Mouse (Mus musculus) layer of hippocampus, postnatal 10 days (tissue): Measurements from ENCODE around the gene Ptprg. TPM values are rescaled to one million over a fixed set of nuclear protein-coding genes. Genes with fewer than 3 reads are reported as not detected.
"Not testable (repeated sequence)": the region's sequence is repeated elsewhere in the genome, so short reads cannot be mapped to it uniquely, and the experiment has no call there.

ENCODE experiments used
- DNase-seq, 2 experiments: peaks; one replicate each; pipeline ENCODE4 v3.0.0; 2021; ENCODE audit warnings: low spot score in 2 of 2
- total RNA-seq, 2 experiments: library from RNA; stranded (reverse); gene quantifications; 2 replicates each; pipeline ENCODE4 v1.2.3; 2021

The Ptprg gene
- total RNA-seq, 2 experiments from 2014 or later, result 159 to 164 TPM

GRCm38 (mm10) chr14:11955020-11955882 lies 401.9 kb downstream of the Ptprg start:
- DNase-seq, result no peak

DNA sequence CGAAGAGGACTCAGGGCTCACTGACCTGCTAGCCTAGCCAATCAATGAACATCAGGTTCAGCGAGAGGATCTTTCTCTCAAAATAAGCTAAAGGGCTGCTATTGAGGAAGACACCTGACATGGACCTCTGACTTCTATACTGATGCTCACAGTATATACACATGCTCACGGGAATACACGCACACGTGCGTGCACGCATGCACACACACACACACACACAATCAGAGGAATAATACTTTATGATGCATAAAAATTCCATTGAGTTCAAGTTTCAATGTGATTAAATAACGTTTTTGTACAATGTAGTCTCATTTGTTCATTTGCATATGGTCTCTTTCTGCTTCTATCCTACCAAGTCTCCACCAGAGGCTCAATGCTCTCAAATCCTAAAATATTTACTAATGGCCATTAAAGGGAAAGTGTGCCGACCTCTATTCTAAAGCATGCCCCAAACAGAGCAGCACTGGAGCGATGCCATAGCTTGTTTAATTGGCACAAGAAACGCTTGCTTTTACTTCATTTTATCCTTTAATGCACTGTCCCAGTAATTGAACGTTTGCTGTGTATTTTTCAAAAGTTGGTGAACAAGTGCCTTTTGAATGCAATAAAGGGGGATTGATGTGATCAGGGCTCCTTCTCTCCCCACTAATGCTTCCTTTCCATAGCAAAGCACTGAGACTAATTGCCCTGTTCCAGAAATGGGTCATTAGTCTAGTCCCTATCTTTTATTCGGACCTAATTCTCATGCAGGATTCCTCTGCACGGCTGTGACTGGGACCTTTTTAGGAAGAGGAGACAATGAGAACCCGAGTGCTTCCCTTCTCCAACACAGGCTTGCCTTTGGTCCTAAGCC lies 407.2 kb downstream of the Ptprg start:
- DNase-seq, result peak in 1 of 2 experiments; percentile 16

DNA sequence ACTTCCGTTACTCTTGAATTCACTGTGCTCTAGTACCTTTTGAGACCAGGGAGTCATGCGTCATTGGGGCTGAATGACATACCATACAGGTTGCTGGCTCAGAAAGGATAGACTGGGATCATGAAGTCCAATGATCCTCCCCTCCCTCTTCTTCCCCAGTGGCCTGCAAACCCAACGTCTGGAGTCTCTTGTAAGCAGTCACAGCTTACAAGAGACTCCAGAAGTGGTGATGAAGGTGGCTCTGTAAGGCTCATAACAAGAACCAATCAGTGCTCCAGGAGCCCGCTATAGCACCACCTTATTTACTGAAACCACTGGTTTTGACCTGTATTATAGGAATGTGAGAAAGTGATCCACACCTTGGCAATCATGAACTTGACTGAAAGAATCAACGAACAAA lies 408.8 kb downstream of the Ptprg start:
- no peak for DNase-seq

DNA sequence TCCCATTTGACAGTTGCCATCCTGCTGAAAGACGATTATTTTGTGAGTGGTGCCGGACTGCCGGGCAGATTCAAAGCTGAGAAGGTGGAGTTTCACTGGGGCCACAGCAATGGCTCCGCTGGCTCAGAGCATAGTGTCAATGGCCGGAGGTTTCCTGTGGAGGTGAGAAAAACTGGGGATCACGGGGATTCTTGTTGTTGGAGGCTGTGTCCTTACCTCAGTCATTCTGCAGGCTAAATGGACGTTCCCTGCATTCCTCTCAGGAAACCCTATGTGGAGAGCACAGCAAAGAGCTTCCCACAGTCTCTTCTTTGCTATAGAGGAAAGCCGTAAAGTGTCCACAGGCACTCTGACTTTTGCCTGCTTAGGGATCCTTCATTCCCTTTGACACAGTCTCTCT lies 409.2 kb downstream of the Ptprg start:
- no peak for DNase-seq

DNA sequence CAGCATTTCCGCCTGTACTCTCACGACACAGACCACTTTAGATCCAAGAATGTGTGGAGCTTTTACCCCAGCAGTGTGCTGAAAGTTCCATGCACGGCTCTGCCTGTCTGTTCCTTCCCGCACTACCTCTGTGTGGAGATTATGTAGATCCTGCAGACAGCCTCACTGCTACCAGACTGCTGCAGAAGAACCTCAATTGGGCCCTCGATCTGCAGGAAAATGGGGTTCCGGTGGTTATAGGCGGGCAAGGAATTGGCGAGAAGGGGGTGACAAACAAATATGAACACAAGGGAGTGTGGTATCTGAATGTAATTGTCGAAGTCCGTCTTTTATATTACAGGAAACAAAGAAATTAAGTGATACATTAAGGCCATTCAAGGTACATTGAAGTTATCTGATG lies 410.5 kb downstream of the Ptprg start:
- DNase-seq, result no peak

- not testable (repeated sequence) for DNase-seq
Observed at GRCm38 (mm10) chr14:11964326-11964725, 411.0 kb downstream of the Ptprg start.

- no peak for DNase-seq
Observed at GRCm38 (mm10) chr14:11965878-11966277, 412.5 kb downstream of the Ptprg start.

- DNase-seq, result no peak
Observed at GRCm38 (mm10) chr14:11981764-11982163, 428.4 kb downstream of the Ptprg start.

DNA sequence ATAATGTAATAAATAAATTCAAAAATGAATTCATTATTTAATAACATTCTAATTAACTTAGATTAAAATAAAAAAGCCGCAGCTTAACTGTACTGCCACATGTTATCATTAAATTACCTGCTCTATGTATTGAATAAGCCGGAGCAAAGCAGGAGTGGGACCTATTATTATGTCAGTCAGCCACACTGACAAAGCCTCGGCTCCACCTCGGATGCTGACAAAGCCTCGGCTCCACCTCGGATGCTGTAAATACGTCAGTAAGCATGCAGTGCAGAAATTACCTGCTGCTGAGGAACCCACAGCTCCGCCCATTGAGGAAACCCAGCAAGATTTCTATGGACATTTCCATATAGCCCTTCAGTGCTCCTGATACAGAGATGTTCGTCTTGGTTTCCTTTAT lies 429.7 kb downstream of the Ptprg start:
- no peak for DNase-seq

GRCm38 (mm10) chr14:11984086-11984485 lies 430.8 kb downstream of the Ptprg start:
- DNase-seq, result no peak

GRCm38 (mm10) chr14:11988975-11989374 lies 435.6 kb downstream of the Ptprg start:
- DNase-seq, result no peak

GRCm38 (mm10) chr14:11991151-11991550 lies 437.8 kb downstream of the Ptprg start:
- DNase-seq, result no peak

DNA sequence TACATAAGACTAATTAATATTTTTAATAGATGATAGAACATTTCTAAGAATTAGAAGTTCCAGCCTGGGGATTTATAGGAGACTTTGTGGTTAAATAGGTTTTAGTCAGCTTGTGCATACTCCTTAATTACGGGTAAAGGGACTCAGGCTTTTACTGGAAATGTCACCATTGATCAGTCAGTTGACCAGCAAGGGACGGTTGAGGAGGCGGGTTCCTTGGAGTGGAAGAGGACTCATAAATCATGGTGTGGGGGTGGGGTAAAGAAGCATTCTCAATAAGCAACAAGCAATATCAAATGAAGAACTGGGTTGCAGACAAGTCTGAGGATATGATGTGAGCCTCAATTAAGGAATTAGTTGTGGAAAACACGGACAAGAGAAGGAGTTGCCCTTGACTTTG lies 438.8 kb downstream of the Ptprg start:
- DNase-seq, result no peak

- no peak for DNase-seq
Observed at GRCm38 (mm10) chr14:11992534-11992933, 439.2 kb downstream of the Ptprg start.

GRCm38 (mm10) chr14:11997555-11997954 lies 444.2 kb downstream of the Ptprg start:
- DNase-seq, result no peak

- no peak for DNase-seq
Observed at GRCm38 (mm10) chr14:11998464-11998863, 445.1 kb downstream of the Ptprg start.

GRCm38 (mm10) chr14:12004061-12004460 lies 450.7 kb downstream of the Ptprg start:
- no peak for DNase-seq

DNA sequence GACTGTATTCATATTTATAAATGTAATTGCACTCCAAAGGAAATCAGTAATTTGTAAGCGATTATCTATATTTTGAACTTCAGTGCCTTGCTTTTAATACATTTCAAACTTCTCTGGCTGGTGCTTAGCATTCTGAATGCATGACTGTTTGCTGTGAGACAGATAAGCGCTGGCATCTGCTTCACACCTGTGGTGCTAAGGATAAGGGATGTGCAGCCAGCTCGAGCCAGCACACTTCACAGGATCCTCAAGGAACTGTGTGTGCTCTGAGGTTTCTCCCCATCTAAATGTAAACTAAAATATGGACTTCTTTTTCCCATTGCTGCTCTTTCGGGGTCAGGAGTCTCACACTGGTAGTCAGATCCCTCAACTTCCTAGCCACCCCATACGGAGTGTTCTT lies 458.4 kb downstream of the Ptprg start:
- no peak for DNase-seq

DNA sequence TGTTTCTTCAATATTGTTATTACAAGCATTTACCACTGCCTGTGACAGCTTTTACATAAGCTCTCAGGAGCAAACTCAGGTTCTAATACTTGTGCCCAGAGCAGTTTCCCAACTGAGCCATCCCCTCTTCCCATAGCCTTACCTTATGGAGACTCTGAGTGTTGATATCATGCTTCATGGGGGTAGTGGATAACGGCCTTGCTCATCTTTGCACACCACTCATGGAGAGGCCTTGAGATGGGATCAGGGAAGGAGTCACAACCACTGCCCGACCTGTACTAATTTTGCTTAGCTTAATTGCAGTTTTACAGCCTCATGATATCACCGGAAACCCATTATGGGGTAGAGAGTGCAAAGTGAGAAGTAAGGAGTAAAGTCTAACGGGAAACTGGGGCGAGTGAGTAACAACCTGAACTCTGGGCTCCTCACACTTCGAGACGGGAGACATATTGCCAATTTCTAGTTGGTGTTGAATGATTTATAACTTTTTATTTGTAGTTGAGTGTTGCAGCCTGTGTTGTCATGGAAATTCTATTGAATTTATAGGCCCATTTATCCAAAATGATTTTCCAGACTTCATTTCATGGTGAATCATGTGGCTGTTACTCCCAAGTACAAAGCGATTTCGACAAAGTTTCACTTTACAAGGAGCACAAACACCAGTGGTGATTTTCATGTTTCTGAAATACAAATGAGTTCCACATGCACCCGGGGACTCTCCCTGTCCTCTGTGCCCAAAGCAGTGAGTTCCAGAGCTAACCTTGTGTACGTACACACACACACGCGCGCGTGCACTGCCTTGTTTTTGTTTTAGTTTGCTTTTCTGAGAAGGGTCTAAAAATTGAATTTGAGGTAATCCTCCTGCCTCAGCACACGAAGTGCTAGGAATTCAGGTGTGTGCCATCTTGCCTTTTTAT lies 472.7 kb downstream of the Ptprg start:
- no peak for DNase-seq

- no peak for DNase-seq
Observed at GRCm38 (mm10) chr14:12027247-12027646, 473.9 kb downstream of the Ptprg start.

DNA sequence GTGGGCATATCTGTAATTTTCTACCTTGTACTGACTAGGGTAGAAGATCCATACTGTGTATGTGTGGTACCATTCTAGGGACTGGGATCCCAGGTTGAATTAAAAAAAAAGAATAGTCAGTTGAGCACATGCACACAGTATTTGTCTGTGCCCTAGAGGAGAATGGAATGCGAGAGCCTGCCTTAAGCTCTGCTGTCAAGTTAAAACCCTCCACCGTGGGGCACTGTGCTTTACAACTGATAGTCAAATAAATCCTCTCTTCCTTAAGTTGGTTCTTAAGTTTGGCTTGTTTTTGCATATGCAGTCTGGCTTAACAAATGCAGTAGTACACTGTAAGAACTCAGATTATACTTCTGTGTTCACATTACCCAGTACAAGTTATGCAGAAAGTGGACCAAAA lies 476.6 kb downstream of the Ptprg start:
- no peak for DNase-seq
